Mouse (Mus musculus): ENCODE results near the gene Lmntd2.
A peak's percentile ranks its signal among the peaks of the same experiment; 100 is the strongest.
"Not testable (repeated sequence)": the region's sequence is repeated elsewhere in the genome, so short reads cannot be mapped to it uniquely, and the experiment has no call there.

The Lmntd2 gene

GRCm38 (mm10) chr7:141213605-141214235, at the start of gene Lmntd2:
Gene Lmntd2, minus strand, starts transcription at chr7:141214080.
- no peak for DNase-seq (ENCODE audit: low spot score)

DNA sequence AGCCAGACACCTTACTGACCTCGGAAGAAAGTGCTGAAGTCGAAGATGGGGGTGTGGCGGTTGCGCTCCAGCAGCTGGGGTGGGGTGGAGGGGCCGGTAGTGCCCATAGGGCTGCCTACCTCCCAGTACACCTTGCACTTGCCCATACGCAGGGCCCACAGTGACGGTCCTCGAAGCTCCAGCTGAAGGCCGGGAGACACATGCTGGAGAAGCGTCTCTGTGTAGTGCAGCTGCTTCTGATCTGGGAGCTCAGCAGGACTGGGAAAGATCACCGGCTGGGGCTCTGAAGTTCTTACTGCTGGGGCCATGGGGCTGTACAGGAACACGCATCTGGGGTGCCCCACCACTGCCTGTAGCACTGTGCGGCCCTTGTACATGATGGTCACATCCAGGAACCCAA, 49.8 kb upstream of the Lmntd2 start:
- DNase-seq (ENCODE audit: low spot score), result no peak

- DNase-seq (ENCODE audit: low spot score), result no peak
Observed at GRCm38 (mm10) chr7:141261480-141261879, 47.6 kb upstream of the Lmntd2 start.

GRCm38 (mm10) chr7:141256159-141256558, 42.3 kb upstream of the Lmntd2 start:
- DNase-seq (ENCODE audit: low spot score), result no peak

- DNase-seq (ENCODE audit: low spot score), result not testable (repeated sequence)
Observed at GRCm38 (mm10) chr7:141250486-141250885, 36.6 kb upstream of the Lmntd2 start.

DNA sequence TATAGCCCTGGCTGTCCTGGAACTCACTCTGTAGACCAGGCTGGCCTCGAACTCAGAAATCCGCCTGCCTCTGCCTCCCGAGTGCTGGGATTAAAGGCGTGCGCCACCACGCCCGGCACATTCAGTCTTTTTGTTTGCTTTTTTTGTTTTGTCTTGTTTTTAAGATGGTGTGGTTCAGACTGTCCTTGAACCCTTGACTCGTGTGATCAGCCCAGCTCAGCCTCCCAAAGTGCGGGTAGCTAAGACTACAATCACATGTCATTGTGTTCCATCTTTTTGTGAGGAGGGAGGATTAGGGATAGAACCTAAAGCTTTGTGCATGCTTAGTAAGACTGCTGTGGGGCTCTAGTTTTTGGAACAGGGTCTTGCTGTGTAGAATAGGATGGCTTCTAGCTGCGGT, 17.7 kb upstream of the Lmntd2 start:
- no peak for DNase-seq (ENCODE audit: low spot score)

DNA sequence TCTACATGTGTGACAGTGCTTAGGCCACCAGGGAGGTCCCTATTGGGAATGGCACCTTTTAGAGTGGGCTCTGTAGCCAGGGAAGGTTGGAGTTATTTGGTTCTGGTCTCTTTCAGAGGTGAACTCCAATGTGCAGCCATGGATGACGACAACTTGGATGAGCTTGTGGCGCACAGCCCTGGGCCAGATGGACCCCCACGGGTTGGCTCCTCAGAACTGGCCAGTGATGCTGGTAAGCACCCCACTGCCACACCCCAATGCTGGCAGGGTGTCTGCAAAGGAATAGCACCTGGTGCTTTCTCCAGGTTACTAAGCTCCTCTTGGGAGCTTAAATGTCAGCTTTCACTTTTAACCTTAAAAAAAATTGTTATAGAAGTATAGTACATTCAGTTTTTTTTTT, 17.2 kb upstream of the Lmntd2 start:
- no peak for DNase-seq (ENCODE audit: low spot score)

DNA sequence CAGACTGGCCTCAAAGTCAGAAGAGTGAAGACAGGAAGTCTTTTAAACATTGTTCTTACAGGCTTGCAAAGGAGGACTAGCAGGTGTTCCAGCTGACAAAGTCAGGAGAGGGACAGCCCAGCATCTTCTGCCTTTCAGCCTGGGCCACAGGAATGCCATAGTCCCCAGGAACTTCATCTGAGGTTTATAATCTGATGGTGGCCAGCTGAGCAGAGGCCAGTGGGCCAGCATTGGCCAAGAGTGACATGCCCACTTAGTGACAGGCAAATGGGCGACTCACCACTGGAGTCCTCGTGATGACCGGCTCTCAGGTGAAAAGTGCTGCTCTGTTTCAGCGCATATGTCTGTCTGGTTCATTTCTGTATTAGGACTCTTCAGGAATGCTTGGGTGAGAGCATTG, 16.7 kb upstream of the Lmntd2 start:
- no peak for DNase-seq (ENCODE audit: low spot score)

DNA sequence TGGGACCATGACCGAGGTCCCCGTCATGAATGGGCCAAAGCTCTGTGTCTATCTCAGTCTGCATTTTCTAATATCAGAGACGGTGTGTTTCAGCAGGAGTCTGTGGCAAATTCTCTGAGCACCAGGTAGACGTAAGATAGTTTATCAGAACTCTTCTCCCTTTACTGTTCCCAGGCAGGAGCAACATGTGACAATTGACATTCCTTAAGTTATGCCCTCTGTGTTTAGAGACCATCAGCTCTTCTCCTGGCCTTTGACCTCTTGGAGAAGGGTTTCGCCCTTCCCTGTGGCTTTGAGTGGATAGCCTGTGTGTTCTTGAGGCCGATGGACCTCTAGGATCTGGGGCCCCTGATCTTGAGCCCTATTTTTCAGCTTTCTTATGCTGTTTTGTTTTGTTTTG, 15.8 kb upstream of the Lmntd2 start:
- DNase-seq (ENCODE audit: low spot score), result no peak

GRCm38 (mm10) chr7:141228279-141229067, 14.6 kb upstream of the Lmntd2 start, which contains the start of gene Phrf1:
Gene Phrf1, plus strand, starts transcription at chr7:141228784.
- DNase-seq (ENCODE audit: low spot score), result peak; percentile 79

- DNase-seq (ENCODE audit: low spot score), result no peak
Observed at GRCm38 (mm10) chr7:141227796-141228195, 13.9 kb upstream of the Lmntd2 start.

- no peak for DNase-seq (ENCODE audit: low spot score)
Observed at GRCm38 (mm10) chr7:141226535-141226934, 12.7 kb upstream of the Lmntd2 start.

- no peak for DNase-seq (ENCODE audit: low spot score)
Observed at GRCm38 (mm10) chr7:141222696-141223215, 8.9 kb upstream of the Lmntd2 start.

GRCm38 (mm10) chr7:141222126-141222467, 8.2 kb upstream of the Lmntd2 start:
- no peak for DNase-seq (ENCODE audit: low spot score)

GRCm38 (mm10) chr7:141221249-141222125, 7.6 kb upstream of the Lmntd2 start:
- peak; percentile 93 for DNase-seq (ENCODE audit: low spot score)

DNA sequence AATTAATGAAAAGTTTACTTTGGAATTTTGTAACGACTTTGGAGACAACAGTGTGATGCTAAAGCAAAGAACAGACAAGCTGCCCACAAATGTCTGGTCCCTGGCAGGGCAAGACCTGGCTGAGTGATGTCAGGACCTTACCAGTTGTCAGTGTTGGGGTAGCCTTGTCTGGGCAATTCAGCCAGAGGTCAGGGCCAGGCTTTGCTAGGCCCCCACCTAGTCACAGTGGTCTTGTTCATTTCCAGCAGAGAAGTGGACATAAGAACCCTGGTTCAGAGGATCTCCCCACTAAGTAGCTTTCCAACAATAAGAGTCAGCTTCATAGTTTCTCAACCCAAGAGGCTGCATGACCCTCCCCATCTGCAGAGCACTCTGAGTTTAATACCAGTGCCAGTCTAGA, 6.5 kb upstream of the Lmntd2 start:
- no peak for DNase-seq (ENCODE audit: low spot score)

- no peak for DNase-seq (ENCODE audit: low spot score)
Observed at GRCm38 (mm10) chr7:141219558-141220099, 5.7 kb upstream of the Lmntd2 start.

GRCm38 (mm10) chr7:141218557-141219133, 4.8 kb upstream of the Lmntd2 start:
- no peak for DNase-seq (ENCODE audit: low spot score)

GRCm38 (mm10) chr7:141218141-141218540, 4.3 kb upstream of the Lmntd2 start:
- DNase-seq (ENCODE audit: low spot score), result no peak

DNA sequence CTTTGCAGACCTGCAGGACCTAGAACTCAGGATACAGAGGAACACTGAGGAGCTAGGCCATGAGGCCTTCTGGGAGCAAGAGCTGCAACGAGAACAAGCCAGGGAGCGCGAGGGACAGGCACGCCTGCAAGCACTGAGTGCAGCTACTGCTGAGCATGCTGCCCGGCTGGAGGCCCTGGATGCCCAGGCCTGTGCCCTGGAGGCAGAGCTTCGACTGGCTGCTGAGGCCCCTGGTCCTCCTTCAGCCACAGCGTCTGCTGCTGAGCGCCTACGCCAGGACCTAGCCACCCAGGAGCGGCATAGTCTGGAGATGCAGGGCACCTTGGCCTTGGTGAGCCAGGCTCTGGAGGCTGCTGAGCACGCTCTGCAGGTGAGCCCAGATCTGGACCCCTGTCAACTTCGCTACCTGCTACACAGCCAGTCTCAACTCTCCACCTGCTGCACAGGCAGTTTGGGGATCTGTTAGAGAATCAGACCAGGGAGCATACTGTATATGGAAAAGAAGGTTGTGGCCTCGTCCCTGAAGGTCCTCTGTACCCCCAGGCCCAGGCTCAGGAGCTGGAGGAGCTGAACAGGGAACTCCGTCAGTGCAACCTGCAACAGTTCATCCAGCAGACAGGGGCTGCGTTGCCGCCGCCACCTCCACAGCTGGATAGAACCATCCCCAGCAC, 3.6 kb upstream of the Lmntd2 start:
- no peak for DNase-seq (ENCODE audit: low spot score)

DNA sequence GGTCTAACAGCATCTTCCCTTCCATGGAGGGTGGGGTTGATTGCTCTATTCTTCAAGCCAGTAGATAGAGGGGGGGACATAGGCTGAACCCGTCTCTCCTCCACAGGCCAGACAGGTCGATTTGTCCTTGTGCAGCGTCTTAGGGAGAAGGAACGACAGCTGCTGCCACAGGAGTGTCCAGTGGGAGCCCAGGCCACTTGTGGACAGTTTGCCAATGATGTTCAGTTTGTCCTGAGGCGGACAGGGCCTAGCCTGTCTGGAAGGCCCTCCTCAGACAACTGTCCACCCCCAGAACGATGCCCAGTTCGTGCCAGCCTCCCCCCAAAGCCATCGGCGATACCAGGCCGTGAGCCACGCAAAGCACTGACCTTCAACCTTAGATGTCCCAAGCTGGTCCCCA, 3.0 kb upstream of the Lmntd2 start:
- no peak for DNase-seq (ENCODE audit: low spot score)

Measured in left cerebral cortex, adult 11 months (tissue).